Mouse (Mus musculus) central nervous system, embryonic 14 days (tissue): ENCODE measurements around the gene Acvr1c. TPM values are rescaled to one million over a fixed set of nuclear protein-coding genes. Genes with fewer than 3 reads are reported as not detected.

ENCODE experiments used
- polyA plus RNA-seq: library from polyadenylated mRNA; depleted of rRNA; stranded (reverse); fragments of >200 nt; gene quantifications from 2 replicates; pipeline ENCODE4 v1.2.3, GENCODE M21; 2012; rRNA removed

Acvr1c gene
- polyA plus RNA-seq, result 0.13 and 0.50 TPM in 2 replicates

DNA sequence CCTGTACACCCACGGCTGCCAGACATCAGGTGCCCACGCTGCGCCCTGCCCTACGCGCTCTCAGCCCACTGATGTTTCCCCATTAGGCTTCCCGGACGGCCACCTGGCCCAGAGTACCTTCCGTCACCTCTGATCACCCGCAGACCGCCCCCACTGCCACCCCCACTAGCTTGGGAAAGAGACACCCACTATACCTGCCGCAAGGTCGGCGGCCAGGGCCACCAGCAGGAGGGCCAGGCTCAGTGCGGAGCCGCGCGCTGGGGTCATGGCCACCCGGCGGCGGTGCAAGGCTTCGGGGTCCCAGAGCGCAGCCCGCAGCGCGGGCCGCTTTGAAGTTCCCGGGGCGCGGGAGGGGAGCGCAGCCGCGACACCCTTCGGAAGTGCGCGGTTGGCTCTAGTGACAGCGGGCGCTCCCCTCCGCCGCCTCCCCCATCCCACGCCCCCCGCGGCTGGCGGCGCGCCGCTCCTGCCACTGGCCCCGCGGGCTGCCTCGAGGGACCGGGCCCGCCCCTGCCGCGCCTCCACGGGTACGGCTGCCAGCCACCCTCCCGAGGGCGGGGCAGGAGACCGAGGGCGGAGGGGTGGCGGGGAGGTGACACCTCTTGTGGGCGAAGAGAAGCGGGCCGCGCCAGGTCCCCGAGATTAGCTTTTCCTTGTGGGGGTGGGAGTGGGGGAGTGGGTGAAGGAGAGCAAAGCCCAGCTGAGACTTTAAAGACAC, at the start of gene Acvr1c:
Gene Acvr1c (minus strand): TSS at position 482 of the 718 bp plus-strand sequence.

Other genes starting within 250 kb of the Acvr1c start
- 0.33 and 0.79 TPM in 2 replicates for gene Cytip, start 162.4 kb downstream of the Acvr1c start, polyA plus RNA-seq
- gene Gm17409, start 112.2 kb upstream of the Acvr1c start, polyA plus RNA-seq, result not detected in 2 replicates
- 18.0 and 23.3 TPM in 2 replicates for gene Acvr1, start 209.3 kb upstream of the Acvr1c start, polyA plus RNA-seq
- 15.6 and 15.7 TPM in 2 replicates for gene Upp2, start 209.4 kb upstream of the Acvr1c start, polyA plus RNA-seq